Mouse (Mus musculus): ENCODE data around the gene Gm2004.
"Not testable (repeated sequence)": the region's sequence is repeated elsewhere in the genome, so short reads cannot be mapped to it uniquely, and the experiment has no call there.

Gm2004 gene

DNA sequence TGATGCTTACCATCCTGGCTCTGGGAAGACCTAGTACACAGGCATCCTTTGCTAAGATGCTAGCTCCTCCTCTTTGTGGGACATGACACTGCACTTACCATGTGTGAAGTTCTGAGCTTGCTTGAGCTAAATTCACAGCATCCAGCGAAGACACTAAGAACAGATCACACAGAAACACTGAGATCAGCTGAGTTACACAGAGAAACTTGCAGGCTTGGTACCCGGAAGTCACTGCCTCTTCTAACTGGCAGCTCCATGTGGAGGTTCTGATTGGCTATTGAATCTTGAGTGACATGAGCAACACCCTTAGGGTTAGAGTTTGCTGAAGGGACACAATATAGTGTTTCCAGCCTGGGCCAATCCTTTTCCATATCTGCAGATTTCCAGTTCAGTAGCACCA is at the start of gene Gm2004:
Gene Gm2004 (minus strand): TSS at position 101 of the 400 bp plus-strand sequence.
- not testable (repeated sequence) for DNase-seq (ENCODE audit: low read depth)
